Comparison of ENCODE assay signal across 23 mouse cellular contexts in genomic region chr17:14475277-14475676, GRCm38 (mm10).
DNase-seq lines count a peak whose midpoint lies in the region; ATAC-seq and TF ChIP-seq lines count a peak whose summit lies in the region.
"Had no signal": no experiment of that assay in that cellular context is flagged by ENCODE, and none has a peak within 500 bp of the region (broad histone marks: within the 10 kb centered on the region; RNA-seq: fewer than 3 reads in every experiment).

No protein-coding gene starts in this region.

- no peaks in the 10 kb centered on the region for H3K27me3 ChIP-seq in intestine, embryonic 14.5 days (replicated peaks; ENCODE audit: control insufficient read depth, insufficient read depth, low read length)
- H3K27me3 ChIP-seq in intestine, postnatal 0 days (replicated peaks; ENCODE audit: control insufficient read depth, insufficient read depth, low read length), result no peaks in the 10 kb centered on the region
- 0 out of 2 replicates have a peak, but pooled peaks cover 3% of the 10 kb centered on the region for H3K27me3 ChIP-seq in limb, embryonic 11.5 days (ENCODE audit: control insufficient read depth, insufficient read depth, low read length)
- H3K27me3 ChIP-seq in limb, embryonic 10.5 days (ENCODE audit: low read depth, poor library complexity, severe bottlenecking), result peaks cover 10% of the 10 kb centered on the region; the same call in 1 of the 2 replicates
- H3K27me3 ChIP-seq in cerebellum, adult 2 months (ENCODE audit: control insufficient read depth, insufficient read depth, low read length), result no peaks in the 10 kb centered on the region
- H3K27me3 ChIP-seq: embryonic facial prominence, embryonic 15.5 days; hindbrain, embryonic 15.5 days; liver, embryonic 13.5 days; midbrain, embryonic 12.5 days; neural tube, embryonic 15.5 days had no signal

- TF ChIP-seq POLR2A in cerebellum, adult 2 months (IDR thresholded peaks at IDR 0.05; ENCODE audit: borderline replicate concordance, insufficient read depth, low read length), result no peak

- WGBS in intestine, embryonic 14.5 days, result 13% methylated on average over 4 of the region's 4 CpGs
- WGBS in intestine, postnatal 0 days, result 15% methylated on average over 4 of the region's 4 CpGs
- 3% methylated on average over 4 of the region's 4 CpGs for WGBS in limb, embryonic 11.5 days
- 6% methylated on average over 4 of the region's 4 CpGs for whole genome bisulfite sequencing in limb, embryonic 10.5 days
- 58% methylated on average over 4 of the region's 4 CpGs for WGBS in cerebellum, adult 2 months

- peaks cover 20% of the 10 kb centered on the region for H3K4me1 ChIP-seq in intestine, embryonic 14.5 days (replicated peaks; ENCODE audit: control insufficient read depth, insufficient read depth, low read length)
- H3K4me1 ChIP-seq in intestine, postnatal 0 days (replicated peaks; ENCODE audit: control insufficient read depth, insufficient read depth, low read length), result no peaks in the 10 kb centered on the region
- H3K4me1 ChIP-seq in limb, embryonic 11.5 days (ENCODE audit: control insufficient read depth, insufficient read depth, low read length), result peaks cover 21% of the 10 kb centered on the region
- H3K4me1 ChIP-seq in limb, embryonic 10.5 days, result peaks cover 35% of the 10 kb centered on the region
- no peaks in the 10 kb centered on the region for H3K4me1 ChIP-seq in cerebellum, adult 2 months (ENCODE audit: control insufficient read depth, insufficient read depth, low read length)
- H3K4me1 ChIP-seq: hindbrain, embryonic 15.5 days; liver, embryonic 13.5 days; neural tube, embryonic 15.5 days had no signal

- ATAC-seq in intestine, embryonic 14.5 days (replicated peaks; ENCODE audit: low FRiP score, low TSS enrichment, low read depth), result peak; percentile 53; the same call in 1 of the 2 replicates
- no peak for ATAC-seq in intestine, postnatal 0 days
- 0 out of 2 replicates have a peak, but pooled peaks have one; percentile 19 for ATAC-seq in limb, embryonic 11.5 days (ENCODE audit: insufficient number of reproducible peaks, low FRiP score, low TSS enrichment, low read depth)
- ATAC-seq: CD4-positive, CD25-positive, alpha-beta regulatory T cell, adult 4 months; forebrain, embryonic 14.5 days had no signal

- H3K9ac ChIP-seq in intestine, embryonic 14.5 days (ENCODE audit: low read length), result no peak overlapping the region
- no peak overlapping the region for H3K9ac ChIP-seq in intestine, postnatal 0 days (ENCODE audit: low read depth, low read length)
- H3K9ac ChIP-seq in limb, embryonic 11.5 days (ENCODE audit: low read length), result no peak overlapping the region
- H3K9ac ChIP-seq: embryonic facial prominence, embryonic 15.5 days; hindbrain, embryonic 15.5 days; limb, embryonic 12.5 days; liver, embryonic 13.5 days; midbrain, embryonic 12.5 days; neural tube, embryonic 15.5 days had no signal

- H3K4me3 ChIP-seq in intestine, embryonic 14.5 days (ENCODE audit: low read depth, low read length), result no peak overlapping the region
- H3K4me3 ChIP-seq in intestine, postnatal 0 days (ENCODE audit: low read depth, low read length), result no peak overlapping the region
- no peak overlapping the region for H3K4me3 ChIP-seq in limb, embryonic 11.5 days (ENCODE audit: low read depth, low read length)
- H3K4me3 ChIP-seq in limb, embryonic 10.5 days, result no peak overlapping the region
- no peak overlapping the region for H3K4me3 ChIP-seq in cerebellum, adult 2 months (replicated peaks; ENCODE audit: insufficient read depth, low read depth, low read length)
- H3K4me3 ChIP-seq: embryonic facial prominence, embryonic 15.5 days; gastrocnemius, adult 2 months; hindbrain, embryonic 15.5 days; limb, embryonic 12.5 days; liver, embryonic 13.5 days; midbrain, embryonic 12.5 days; neural tube, embryonic 15.5 days had no signal

- no peaks in the 10 kb centered on the region for H3K36me3 ChIP-seq in intestine, embryonic 14.5 days (ENCODE audit: control insufficient read depth, insufficient read depth, low read length)
- no peaks in the 10 kb centered on the region for H3K36me3 ChIP-seq in intestine, postnatal 0 days (ENCODE audit: control insufficient read depth, insufficient read depth)
- H3K36me3 ChIP-seq in limb, embryonic 11.5 days (ENCODE audit: control insufficient read depth, insufficient read depth, low read length), result no peaks in the 10 kb centered on the region
- no peaks in the 10 kb centered on the region for H3K36me3 ChIP-seq in limb, embryonic 10.5 days
- H3K36me3 ChIP-seq: embryonic facial prominence, embryonic 15.5 days; hindbrain, embryonic 15.5 days; limb, embryonic 12.5 days; liver, embryonic 13.5 days; midbrain, embryonic 12.5 days; neural tube, embryonic 15.5 days had no signal

- H3K9me3 ChIP-seq in intestine, embryonic 14.5 days (ENCODE audit: control insufficient read depth, low read length), result no peaks in the 10 kb centered on the region
- no peaks in the 10 kb centered on the region for H3K9me3 ChIP-seq in intestine, postnatal 0 days (ENCODE audit: control insufficient read depth)
- no peaks in the 10 kb centered on the region for H3K9me3 ChIP-seq in limb, embryonic 11.5 days (ENCODE audit: control insufficient read depth, low read length)
- H3K9me3 ChIP-seq in limb, embryonic 10.5 days (replicated peaks), result no peaks in the 10 kb centered on the region
- H3K9me3 ChIP-seq: embryonic facial prominence, embryonic 15.5 days; hindbrain, embryonic 15.5 days; limb, embryonic 12.5 days; liver, embryonic 13.5 days; midbrain, embryonic 12.5 days; neural tube, embryonic 15.5 days had no signal

- no peak overlapping the region for H3K4me2 ChIP-seq in intestine, embryonic 14.5 days (ENCODE audit: low read length)
- H3K4me2 ChIP-seq in intestine, postnatal 0 days (replicated peaks; ENCODE audit: low read depth), result no peak overlapping the region
- H3K4me2 ChIP-seq in limb, embryonic 11.5 days (ENCODE audit: low read depth, severe bottlenecking), result no peak overlapping the region
- H3K4me2 ChIP-seq: hindbrain, embryonic 15.5 days; liver, embryonic 13.5 days; midbrain, embryonic 12.5 days; neural tube, embryonic 15.5 days had no signal

- H3K27ac ChIP-seq in intestine, embryonic 14.5 days (ENCODE audit: low read depth), result no peak overlapping the region; the same call in 1 of the 2 replicates
- no peak overlapping the region for H3K27ac ChIP-seq in intestine, postnatal 0 days (ENCODE audit: low read depth, low read length)
- no peak overlapping the region for H3K27ac ChIP-seq in limb, embryonic 11.5 days (replicated peaks; ENCODE audit: low read depth, low read length)
- no peak overlapping the region for H3K27ac ChIP-seq in limb, embryonic 10.5 days
- no peak overlapping the region for H3K27ac ChIP-seq in cerebellum, adult 2 months (ENCODE audit: insufficient read depth, low read length)
- H3K27ac ChIP-seq: gastrocnemius, adult 2 months; hindbrain, embryonic 15.5 days; liver, embryonic 13.5 days; midbrain, embryonic 12.5 days; neural tube, embryonic 15.5 days had no signal

- no peak for DNase-seq in intestine, embryonic 14.5 days (ENCODE audit: low spot score)
- peak; percentile 42 for DNase-seq in limb, embryonic 11.5 days (ENCODE audit: low spot score)
- DNase-seq in limb, embryonic 10.5 days (ENCODE audit: low spot score), result no peak
- DNase-seq in embryo, embryonic 11 days, result peak; percentile 37
- peak; percentile 49 for DNase-seq in mesoderm, embryonic 11.5 days (ENCODE audit: low read depth, low spot score)
- DNase-seq in cerebellum, adult 2 months, result no peak
- DNase-seq: adrenal gland, postnatal 14 days; cerebellum, adult 8-10 months; gastrocnemius, adult 2 months; heart, postnatal 4 days; kidney, adult 11 months; liver, embryonic 13.5 days; lung, adult 2 months; thymus, adult 18-20 months; thymus, postnatal 4 days had no signal

- TF ChIP-seq CTCF in intestine, postnatal 0 days (IDR thresholded peaks at IDR 0.05; ENCODE audit: low read depth), result no peak
- no peak for TF ChIP-seq CTCF in cerebellum, adult 2 months (IDR thresholded peaks at IDR 0.05; ENCODE audit: borderline replicate concordance, insufficient read depth, low read depth, low read length)

Comparison
In these comparisons a context has a peak if more than half of its experiments do, and no peak if none do; other contexts are left out.
1. DNase-seq: peak in limb, embryonic 11.5 days (single experiment), embryo, embryonic 11 days (single experiment) and mesoderm, embryonic 11.5 days (single experiment); none in intestine, embryonic 14.5 days (single experiment), limb, embryonic 10.5 days (single experiment) and cerebellum, adult 2 months (0 of 2).